Mouse (Mus musculus): ENCODE measurements around the gene Itprip.
A peak's percentile ranks its signal among the peaks of the same experiment; 100 is the strongest.

Itprip gene

DNA sequence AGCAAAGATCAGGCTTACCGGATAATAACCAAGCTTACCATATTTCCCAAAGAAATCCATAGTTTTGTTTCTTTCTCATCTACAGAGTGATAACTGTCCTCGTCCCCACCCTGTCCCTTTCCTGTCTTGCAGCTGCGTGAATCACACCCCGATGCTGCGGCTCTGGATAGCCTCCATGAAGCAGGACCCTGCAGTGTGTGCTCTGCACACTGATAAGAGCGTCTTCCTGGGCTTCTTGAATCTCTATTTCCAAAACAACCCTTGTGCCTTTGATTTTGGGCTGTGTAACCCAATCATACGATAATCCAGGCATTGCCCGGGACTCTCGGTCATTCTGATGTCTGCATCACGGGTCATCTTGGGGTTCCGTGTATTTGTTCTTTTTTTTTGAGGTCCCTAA lies 33.2 kb downstream of the Itprip start:
- DNase-seq (ENCODE audit: low read depth, low spot score): no peak

DNA sequence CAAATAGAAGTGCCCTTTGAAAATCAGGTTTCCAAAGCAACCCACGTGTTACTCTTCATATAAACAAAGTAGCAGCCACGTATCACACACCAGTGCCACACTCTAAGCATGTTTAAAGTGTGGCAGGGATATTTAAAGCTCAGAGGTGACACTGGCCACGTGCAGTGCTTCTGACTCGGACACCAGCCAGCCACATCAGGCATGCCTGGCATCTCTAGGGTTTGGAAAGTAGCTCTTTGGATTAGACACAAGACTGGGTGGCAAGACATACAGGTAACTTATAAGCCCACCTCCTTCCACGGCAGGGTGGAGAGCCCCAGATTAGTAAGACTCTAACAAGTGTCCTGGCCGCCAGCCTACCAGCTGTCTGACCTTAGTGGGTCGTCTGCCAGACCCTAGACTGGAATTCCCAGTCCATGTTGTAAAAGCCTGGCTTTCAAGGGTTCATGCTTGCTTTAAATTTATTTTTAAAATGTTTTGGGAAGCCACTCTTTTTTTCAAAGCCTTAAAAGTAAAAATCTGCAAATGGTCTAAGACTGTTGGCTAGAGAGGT lies 33.8 kb downstream of the Itprip start:
- DNase-seq (ENCODE audit: low read depth, low spot score): no peak

- DNase-seq (ENCODE audit: low read depth, low spot score): no peak
Observed at GRCm38 (mm10) chr19:47884296-47885085, 34.6 kb downstream of the Itprip start.

- no peak for DNase-seq (ENCODE audit: low read depth, low spot score)
Observed at GRCm38 (mm10) chr19:47882882-47883254, 36.2 kb downstream of the Itprip start.

DNA sequence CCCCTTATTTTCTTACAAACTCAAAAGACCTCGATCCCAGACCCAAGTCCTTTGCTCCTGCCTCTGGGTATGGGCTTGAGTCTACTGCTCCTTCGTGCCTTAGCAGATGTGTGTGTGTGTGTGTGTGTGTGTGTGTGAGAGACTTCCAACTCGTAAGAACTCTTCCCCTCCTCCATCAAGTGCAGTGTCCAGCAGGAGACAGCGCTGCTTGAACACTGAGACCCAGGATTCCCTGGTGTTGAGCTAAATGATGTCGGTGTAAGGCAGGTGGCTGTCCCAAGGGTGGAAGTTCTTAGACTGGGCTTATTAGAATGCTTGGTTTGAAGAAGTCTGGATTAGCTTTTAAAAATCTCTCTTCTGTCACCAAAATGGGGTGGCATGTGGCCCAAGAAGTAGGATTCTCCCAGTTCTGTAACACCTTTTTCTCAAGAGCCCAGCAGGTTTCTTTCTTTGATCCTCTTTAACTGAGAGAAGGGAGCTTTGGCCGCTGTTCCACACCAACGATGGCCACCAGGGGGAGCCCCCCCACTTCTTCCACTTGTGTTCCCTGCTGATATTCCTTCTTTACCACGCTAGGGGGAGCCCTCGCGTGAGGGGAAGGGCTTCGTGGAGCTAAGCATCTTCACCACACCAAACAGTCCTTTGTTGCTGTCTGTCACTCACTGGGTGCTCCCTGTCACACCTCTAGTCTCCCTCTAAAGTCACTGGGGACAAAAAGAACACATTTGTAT lies 36.8 kb downstream of the Itprip start:
- peak; percentile 94 for DNase-seq (ENCODE audit: low read depth, low spot score)

DNA sequence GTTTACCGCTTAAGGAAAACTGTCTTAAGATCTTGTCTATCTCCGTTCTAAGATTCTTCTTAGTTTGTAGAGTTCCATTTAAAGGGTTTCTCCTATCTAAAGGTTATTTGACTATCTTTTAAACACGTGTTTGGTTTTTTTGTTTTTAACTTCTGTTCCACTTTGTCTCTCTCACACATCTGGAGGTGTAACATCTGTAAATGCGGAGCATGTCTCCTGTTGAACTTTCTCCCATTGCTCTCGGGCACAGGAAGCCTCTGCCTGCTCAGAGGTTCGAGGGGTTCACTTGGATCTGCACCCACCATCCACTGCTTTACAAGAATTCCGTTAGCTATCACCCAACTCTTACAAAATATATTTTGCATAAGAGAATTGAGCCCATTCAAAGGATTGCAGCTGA lies 37.6 kb downstream of the Itprip start:
- DNase-seq (ENCODE audit: low read depth, low spot score): no peak

DNA sequence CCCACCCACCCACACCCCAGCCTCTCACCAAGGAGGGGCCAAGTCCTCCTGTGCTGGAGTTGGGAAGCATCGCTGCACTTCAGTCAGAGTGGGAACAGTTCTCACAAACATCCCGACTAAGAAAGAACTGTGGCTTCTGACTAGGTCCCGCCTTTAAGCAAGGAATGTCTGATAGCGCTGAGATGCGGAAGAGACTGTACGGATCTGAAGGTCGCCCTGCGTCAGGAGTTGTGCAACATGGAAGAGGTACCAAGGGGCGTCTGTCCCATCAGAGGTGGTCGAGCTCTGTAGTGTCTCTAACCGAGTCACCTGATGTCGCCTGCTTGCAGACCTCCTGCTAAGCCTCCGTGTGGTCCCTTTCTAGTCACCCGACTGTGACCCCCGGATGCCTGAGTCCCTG lies 42.8 kb downstream of the Itprip start:
- no peak for DNase-seq (ENCODE audit: low read depth, low spot score)

DNA sequence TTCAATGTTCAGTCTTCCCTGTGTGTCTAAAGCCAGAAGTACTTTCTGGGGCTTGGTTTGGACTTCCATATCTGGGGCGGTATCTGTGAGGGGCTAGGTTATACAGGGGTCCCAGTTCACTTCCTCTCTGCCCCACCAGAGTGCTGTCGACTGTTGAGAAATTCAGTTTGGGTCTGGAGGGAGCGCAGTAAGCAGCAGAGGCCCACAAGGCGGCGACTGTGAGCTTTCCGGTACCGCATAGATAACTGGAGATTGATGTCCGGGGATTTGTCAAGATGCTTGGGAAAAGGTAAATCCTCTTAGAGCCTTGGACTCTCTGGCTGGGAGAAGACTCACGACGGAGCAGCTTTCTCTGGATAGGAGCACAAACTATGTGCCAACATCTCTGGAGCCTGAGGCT lies 47.6 kb downstream of the Itprip start:
- peak; percentile 47 for DNase-seq (ENCODE audit: low read depth, low spot score)

DNA sequence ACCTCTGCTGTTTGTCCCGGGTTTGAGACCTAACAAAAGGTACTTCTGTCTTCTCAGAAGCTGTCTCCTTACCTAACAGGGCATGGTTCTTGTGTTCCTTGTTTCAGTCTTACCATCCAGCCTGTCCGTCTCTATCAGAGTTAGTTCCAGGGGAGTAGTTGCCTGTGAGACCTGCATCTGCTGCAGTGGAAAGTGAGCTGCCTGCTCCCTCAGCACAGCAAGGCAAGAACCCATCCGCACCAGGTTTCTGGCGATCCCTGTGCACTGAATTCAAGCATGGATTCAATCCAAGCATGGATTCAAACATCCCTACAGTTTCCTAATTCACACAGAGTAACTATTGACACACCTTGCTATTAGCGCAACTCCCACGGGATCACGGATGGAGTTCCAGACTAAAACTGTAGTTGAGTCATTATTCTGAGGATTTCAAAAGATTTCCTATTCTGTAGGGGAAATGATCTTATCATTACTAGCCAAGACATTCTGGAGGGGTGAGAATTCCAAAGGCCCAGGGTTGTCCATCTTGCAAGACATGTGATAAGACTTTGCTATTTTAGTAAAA lies 48.9 kb downstream of the Itprip start:
- DNase-seq (ENCODE audit: low read depth, low spot score): no peak

DNA sequence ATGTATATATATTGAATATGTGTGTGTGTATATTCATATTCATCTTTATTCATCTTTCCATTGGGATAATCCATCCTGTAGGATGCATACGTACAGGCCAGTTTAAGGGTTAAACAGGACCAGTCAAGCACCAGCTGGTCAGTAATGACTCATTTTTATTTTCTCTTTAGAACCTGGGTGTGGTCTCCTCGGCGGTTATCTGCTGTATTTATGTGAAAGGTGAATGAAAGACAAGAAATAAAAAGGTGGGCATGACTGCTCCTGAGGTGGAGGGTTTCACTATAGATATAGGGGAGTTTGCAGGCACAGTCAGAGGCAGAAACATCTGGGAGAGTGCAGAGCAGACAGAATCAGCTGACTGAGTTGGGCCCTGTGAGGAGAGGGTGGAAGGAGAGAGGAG lies 49.6 kb downstream of the Itprip start:
- no peak for DNase-seq (ENCODE audit: low read depth, low spot score)

DNA sequence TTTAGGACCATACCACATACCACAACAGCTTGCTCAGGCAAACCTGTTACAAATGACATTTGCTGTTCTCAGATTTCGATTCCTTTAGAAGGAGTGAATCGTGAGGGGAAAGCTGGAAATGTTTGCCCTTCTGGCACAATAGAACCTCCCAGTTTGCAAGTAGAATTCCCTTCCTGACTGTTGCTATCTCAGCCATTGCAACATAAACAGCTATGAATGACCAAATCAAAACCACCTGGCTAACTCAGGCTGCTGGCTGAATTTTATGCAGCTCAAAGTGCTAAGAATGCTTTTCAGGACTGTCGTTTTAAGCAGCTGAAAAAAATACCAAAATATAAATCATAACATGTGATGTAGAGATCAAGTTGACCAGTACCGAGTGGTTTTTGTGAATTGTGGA lies 50.1 kb downstream of the Itprip start:
- DNase-seq (ENCODE audit: low read depth, low spot score): no peak

DNA sequence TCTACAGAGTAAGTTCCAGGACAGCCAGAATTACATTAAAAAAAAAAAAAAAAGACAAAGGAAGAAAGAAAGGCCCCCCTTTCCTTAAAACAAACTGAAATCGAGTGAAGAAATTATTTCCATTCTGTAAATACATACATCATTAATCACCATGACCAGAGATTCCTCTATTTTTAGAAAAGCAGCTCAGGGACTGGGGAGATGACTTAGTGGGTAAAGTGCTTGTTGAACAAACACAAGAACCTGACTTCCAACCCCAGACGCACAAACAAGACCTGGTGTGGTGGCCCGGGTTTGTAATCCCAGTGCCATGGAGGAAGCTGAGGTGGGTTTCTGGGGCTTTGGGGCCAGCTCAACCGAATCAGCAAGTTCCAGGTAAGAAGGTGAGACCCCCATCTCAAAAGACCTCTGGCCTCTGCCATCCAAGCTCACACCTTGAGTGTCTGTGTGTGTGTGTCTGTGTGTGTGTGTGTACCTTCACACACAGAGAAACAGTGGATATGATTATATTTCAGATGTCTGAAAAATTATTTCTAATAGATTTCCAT lies 51.4 kb downstream of the Itprip start:
- no peak for DNase-seq (ENCODE audit: low read depth, low spot score)

GRCm38 (mm10) chr19:47865353-47865947 lies 53.6 kb downstream of the Itprip start, which contains the start of gene Gsto2:
Gsto2 (plus strand) TSS chr19:47865534.
- peak; percentile 95 for DNase-seq (ENCODE audit: low read depth, low spot score)

DNA sequence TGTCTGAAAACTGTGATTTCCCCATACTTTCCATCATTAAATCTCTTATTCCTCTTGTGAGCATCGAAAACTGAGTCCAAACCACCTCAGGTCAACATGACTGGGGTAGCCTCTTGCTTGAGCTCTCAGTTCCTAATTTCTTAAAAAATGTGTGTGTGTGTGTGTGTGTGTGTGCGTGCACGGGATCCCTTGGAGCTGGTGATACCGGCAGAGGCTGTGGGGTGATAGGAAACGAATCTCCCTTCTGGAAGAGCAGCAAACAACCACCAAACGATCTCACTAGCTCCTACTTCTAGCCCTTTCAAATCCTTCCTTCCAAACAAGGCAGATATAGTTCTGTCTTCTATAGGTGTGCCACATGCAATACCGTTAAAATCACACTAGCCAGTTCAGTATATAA lies 54.4 kb downstream of the Itprip start:
- DNase-seq (ENCODE audit: low read depth, low spot score): no peak

DNA sequence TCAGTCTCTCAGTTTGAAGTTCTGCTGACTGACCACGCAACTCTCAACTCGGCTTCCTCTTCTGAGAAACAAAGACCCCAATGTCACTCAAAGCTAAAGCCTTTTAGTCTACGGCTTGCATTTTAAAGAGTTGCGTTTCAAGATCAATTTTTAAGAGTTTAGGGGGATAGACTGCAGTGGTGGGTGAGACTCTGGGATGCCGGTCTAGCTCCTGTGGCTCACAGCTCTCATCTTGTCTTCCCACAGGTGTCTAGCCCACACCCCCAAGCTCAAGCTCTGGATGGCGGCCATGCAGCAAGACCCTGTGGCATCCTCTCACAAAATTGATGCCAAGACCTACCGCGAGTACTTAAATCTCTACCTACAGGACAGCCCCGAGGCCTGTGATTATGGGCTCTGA lies 55.0 kb downstream of the Itprip start:
- DNase-seq (ENCODE audit: low read depth, low spot score): no peak

GRCm38 (mm10) chr19:47862581-47862980 lies 56.5 kb downstream of the Itprip start:
- no peak for DNase-seq (ENCODE audit: low read depth, low spot score)

- no peak for DNase-seq (ENCODE audit: low read depth, low spot score)
Observed at GRCm38 (mm10) chr19:47859180-47859579, 59.9 kb downstream of the Itprip start.

DNA sequence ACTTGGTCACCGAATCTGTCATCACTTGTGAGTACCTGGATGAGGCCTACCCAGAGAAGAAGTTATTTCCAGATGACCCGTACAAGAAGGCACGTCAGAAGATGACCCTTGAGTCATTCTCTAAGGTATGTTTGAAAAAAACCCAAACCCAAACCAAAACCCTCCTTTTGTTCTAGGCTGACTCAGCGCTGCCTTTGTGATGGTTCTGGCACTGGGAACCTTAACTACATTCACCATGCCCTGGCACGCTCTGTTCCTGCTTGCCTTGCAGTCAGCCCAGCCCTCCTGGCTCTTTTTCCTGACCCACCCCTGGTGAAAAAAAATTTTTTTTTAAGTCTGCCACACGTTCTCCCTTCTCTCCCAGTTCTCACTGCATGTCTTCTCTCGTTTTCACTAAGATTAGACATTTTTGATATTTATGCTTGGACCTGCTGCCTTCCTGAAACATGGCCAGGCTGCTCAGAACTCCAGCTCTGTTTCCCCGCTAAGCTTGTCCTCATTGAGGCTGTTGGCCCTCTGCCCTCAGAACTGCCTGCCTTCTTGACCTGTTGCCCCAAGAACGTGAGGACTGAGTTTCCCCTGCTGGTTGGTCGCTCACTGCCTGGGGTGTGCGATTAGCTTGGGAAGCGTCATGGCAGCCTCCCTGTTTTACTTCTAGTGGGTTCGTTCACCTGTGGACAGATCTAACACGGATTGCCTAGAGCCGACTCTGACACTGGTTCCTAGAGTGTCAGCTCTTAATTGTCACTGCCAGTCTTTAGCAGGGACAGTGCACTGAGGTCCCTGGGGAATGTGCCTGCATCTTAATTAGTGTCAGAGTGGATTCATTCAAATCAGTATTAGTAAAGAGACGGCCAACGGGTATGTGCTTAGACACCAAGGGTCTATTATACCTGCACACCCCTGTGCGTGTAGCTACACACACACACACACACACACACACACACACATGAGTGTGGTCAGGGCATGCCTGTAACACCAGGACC lies 60.8 kb downstream of the Itprip start:
- DNase-seq (ENCODE audit: low read depth, low spot score): no peak

DNA sequence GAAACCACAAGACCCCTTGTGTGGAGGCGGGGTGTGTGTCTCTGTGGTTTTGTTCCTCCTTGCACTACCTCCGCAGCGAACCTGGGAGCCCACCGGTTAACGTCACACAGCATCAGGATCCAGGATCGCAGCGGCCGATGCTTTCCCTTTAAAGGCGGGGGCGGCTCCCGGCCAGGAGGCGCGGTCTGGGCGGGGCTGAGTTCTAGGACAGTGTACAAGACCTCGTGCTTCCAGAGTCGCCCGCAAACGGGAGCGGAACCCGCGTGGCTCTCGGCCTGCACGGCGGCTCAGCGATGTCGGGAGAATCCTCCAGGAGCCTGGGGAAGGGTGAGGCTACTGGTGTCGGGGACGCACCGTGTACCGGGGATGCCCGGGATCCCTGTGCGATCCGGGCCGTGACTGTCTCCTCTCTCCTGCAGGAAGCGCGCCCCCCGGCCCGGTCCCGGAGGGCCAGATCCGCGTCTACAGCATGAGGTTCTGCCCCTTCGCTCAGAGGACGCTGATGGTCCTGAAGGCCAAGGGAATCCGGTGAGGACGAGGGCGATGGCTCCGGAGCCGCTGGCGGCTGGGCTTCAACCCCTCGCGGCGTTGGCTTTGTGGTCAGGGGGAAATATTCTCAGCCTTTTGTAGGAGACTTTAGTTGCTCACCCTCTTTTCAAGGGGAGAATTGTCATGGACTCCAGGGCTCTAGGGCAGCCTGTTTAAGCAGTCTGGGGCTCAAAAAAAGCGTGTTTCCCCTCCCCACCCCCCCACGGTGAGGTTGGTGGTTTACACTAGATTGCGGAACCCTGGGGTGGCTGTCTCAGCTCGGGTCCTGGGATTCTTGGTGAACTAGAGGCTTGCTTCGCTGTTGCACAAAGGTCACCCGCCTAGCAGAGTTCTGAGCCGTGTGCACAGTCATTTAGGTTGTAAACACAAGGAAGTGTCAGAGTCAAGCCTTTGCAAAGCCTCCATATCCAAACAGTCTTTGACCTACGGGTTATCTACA lies 64.0 kb downstream of the Itprip start, which contains the start of gene Gsto1:
Gene Gsto1 (plus strand): TSS at position 175 of the 988 bp plus-strand sequence.
- DNase-seq (ENCODE audit: low read depth, low spot score): peak; percentile 90
